46 mouse cellular contexts compared by ENCODE assay signal in genomic region chr1:20730903-20731302, GRCm38 (mm10). TPM values are rescaled to one million over a fixed set of nuclear protein-coding genes. Genes with fewer than 3 reads are reported as not detected.
"Had no signal": no experiment of that assay in that cellular context is flagged by ENCODE, and none has a peak within 500 bp of the region (broad histone marks: within the 10 kb centered on the region; RNA-seq: fewer than 3 reads in every experiment).

Il17a (plus strand) TSS chr1:20730905.

- H3K4me3 ChIP-seq: limb, embryonic 10.5 days; limb, embryonic 12.5 days; limb, embryonic 13.5 days; limb, embryonic 15.5 days; liver, embryonic 12.5 days; liver, embryonic 13.5 days; liver, embryonic 15.5 days; lung, embryonic 15.5 days; megakaryocyte, embryonic 14.5 days; midbrain, embryonic 10.5 days; midbrain, embryonic 12.5 days; midbrain, embryonic 13.5 days; midbrain, embryonic 15.5 days; myocyte; neural tube, embryonic 12.5 days had no signal

- DNase-seq: left cerebral cortex, postnatal 4 days; liver; liver, embryonic 13.5 days; liver, postnatal 0 days; lung, adult 18-20 months; lung, adult 2 months; lung, embryonic 14.5 days; lung, postnatal 10 days; lung, postnatal 14 days; lung, postnatal 36 days; lung, postnatal 4 days; midbrain, embryonic 14.5 days had no signal

- H3K9ac ChIP-seq: limb, embryonic 12.5 days; limb, embryonic 13.5 days; limb, embryonic 15.5 days; liver, embryonic 12.5 days; liver, embryonic 13.5 days; liver, embryonic 14.5 days; liver, embryonic 15.5 days; liver, postnatal 0 days; lung, embryonic 14.5 days; lung, embryonic 15.5 days; midbrain, embryonic 12.5 days; midbrain, embryonic 13.5 days; midbrain, embryonic 15.5 days; neural tube, embryonic 12.5 days had no signal

- H3K36me3 ChIP-seq: limb, embryonic 10.5 days; limb, embryonic 12.5 days; limb, embryonic 13.5 days; limb, embryonic 15.5 days; liver, embryonic 12.5 days; liver, embryonic 13.5 days; liver, embryonic 15.5 days; lung, embryonic 15.5 days; midbrain, embryonic 10.5 days; midbrain, embryonic 12.5 days; midbrain, embryonic 13.5 days; midbrain, embryonic 15.5 days; neural tube, embryonic 12.5 days had no signal

- H3K27me3 ChIP-seq: limb, embryonic 12.5 days; limb, embryonic 13.5 days; limb, embryonic 15.5 days; liver, embryonic 12.5 days; liver, embryonic 13.5 days; liver, embryonic 15.5 days; lung, embryonic 15.5 days; megakaryocyte, embryonic 14.5 days; midbrain, embryonic 12.5 days; midbrain, embryonic 13.5 days; midbrain, embryonic 15.5 days; neural tube, embryonic 12.5 days had no signal

- H3K9me3 ChIP-seq: limb, embryonic 10.5 days; limb, embryonic 15.5 days; liver, embryonic 12.5 days; liver, embryonic 13.5 days; liver, embryonic 15.5 days; lung, embryonic 15.5 days; megakaryocyte, embryonic 14.5 days; midbrain, embryonic 15.5 days had no signal

- H3K27ac ChIP-seq: limb, embryonic 10.5 days; limb, embryonic 12.5 days; limb, embryonic 13.5 days; limb, embryonic 15.5 days; liver, embryonic 12.5 days; liver, embryonic 13.5 days; liver, embryonic 14.5 days; liver, embryonic 15.5 days; lung, embryonic 15.5 days; macrophage; midbrain, embryonic 10.5 days; midbrain, embryonic 12.5 days; midbrain, embryonic 13.5 days; midbrain, embryonic 15.5 days; neural tube, embryonic 12.5 days had no signal

- H3K4me2 ChIP-seq: limb, embryonic 12.5 days; limb, embryonic 13.5 days; limb, embryonic 15.5 days; liver, embryonic 11.5 days; liver, embryonic 12.5 days; liver, embryonic 13.5 days; liver, embryonic 15.5 days; lung, embryonic 14.5 days; lung, embryonic 15.5 days; midbrain, embryonic 11.5 days; midbrain, embryonic 12.5 days; midbrain, embryonic 13.5 days; midbrain, embryonic 15.5 days; neural tube, embryonic 12.5 days had no signal

- ATAC-seq: liver, embryonic 12.5 days; liver, postnatal 0 days; lung, postnatal 0 days; midbrain, embryonic 13.5 days; midbrain, embryonic 15.5 days; midbrain, embryonic 16.5 days had no signal

- H3K4me1 ChIP-seq: limb, embryonic 10.5 days; limb, embryonic 12.5 days; limb, embryonic 13.5 days; limb, embryonic 15.5 days; liver, embryonic 12.5 days; liver, embryonic 13.5 days; liver, embryonic 15.5 days; lung, embryonic 15.5 days; megakaryocyte, embryonic 14.5 days; midbrain, embryonic 10.5 days; midbrain, embryonic 12.5 days; midbrain, embryonic 13.5 days; midbrain, embryonic 15.5 days; neural tube, embryonic 12.5 days had no signal

RNA-seq across cellular contexts. Expression of gene Il17a, which starts in this region (rescaled TPM):
- total RNA-seq: left cerebral cortex, postnatal 10 days; left cerebral cortex, postnatal 14 days; left cerebral cortex, postnatal 25 days; left cerebral cortex, postnatal 36 days; left cerebral cortex, postnatal 4 days; liver, adult 2 months; megakaryocyte, adult 5-6 weeks; megakaryocyte-erythroid progenitor cell, adult 5-6 weeks; midbrain, postnatal 0 days; monocyte, adult 5-6 weeks had no signal
- polyA plus RNA-seq: limb, embryonic 10.5 days; limb, embryonic 11.5 days; limb, embryonic 12.5 days; limb, embryonic 13.5 days; limb, embryonic 14.5 days; limb, embryonic 15.5 days; liver, adult 2 months; liver, embryonic 11.5 days; liver, embryonic 12.5 days; liver, embryonic 13.5 days; liver, embryonic 14.5 days; liver, embryonic 15.5 days; liver, embryonic 16.5 days; liver, postnatal 0 days; lung, adult 2 months; lung, embryonic 14.5 days; lung, embryonic 15.5 days; lung, embryonic 16.5 days; lung, postnatal 0 days; macrophage; midbrain, embryonic 10.5 days; midbrain, embryonic 11.5 days; midbrain, embryonic 12.5 days; midbrain, embryonic 13.5 days; midbrain, embryonic 14.5 days; midbrain, embryonic 15.5 days; midbrain, embryonic 16.5 days; midbrain, postnatal 0 days; myocyte; neural tube, embryonic 11.5 days; neural tube, embryonic 12.5 days had no signal
